Mouse (Mus musculus): Measurements from ENCODE around the gene Ascc2.

The Ascc2 gene

GRCm38 (mm10) chr11:4637534-4638234, at the start of gene Ascc2:
TSS of gene Ascc2 (plus strand) at chr11:4637747.
- DNase-seq (ENCODE audit: low spot score), result peak; percentile 99

- no peak for DNase-seq (ENCODE audit: low spot score)
Observed at GRCm38 (mm10) chr11:4591811-4592210, 45.7 kb upstream of the Ascc2 start.

GRCm38 (mm10) chr11:4593491-4593848, 44.1 kb upstream of the Ascc2 start:
- DNase-seq (ENCODE audit: low spot score), result no peak

- DNase-seq (ENCODE audit: low spot score), result peak; percentile 50
Observed at GRCm38 (mm10) chr11:4593849-4594607, 43.5 kb upstream of the Ascc2 start.

- DNase-seq (ENCODE audit: low spot score), result peak; percentile 96
Observed at GRCm38 (mm10) chr11:4594608-4595500, 42.7 kb upstream of the Ascc2 start, which contains the start of gene Mtmr3. TSS of gene Mtmr3 (minus strand) at chr11:4594863.

- no peak for DNase-seq (ENCODE audit: low spot score)
Observed at GRCm38 (mm10) chr11:4598411-4598810, 39.1 kb upstream of the Ascc2 start.

GRCm38 (mm10) chr11:4599916-4600315, 37.6 kb upstream of the Ascc2 start:
- DNase-seq (ENCODE audit: low spot score), result no peak

- DNase-seq (ENCODE audit: low spot score), result no peak
Observed at GRCm38 (mm10) chr11:4601890-4602289, 35.7 kb upstream of the Ascc2 start.

- no peak for DNase-seq (ENCODE audit: low spot score)
Observed at GRCm38 (mm10) chr11:4602691-4603441, 34.7 kb upstream of the Ascc2 start.

- no peak for DNase-seq (ENCODE audit: low spot score)
Observed at GRCm38 (mm10) chr11:4604441-4604840, 33.1 kb upstream of the Ascc2 start.

GRCm38 (mm10) chr11:4605414-4605813, 32.1 kb upstream of the Ascc2 start:
- no peak for DNase-seq (ENCODE audit: low spot score)

- no peak for DNase-seq (ENCODE audit: low spot score)
Observed at GRCm38 (mm10) chr11:4606541-4606940, 31.0 kb upstream of the Ascc2 start.

- no peak for DNase-seq (ENCODE audit: low spot score)
Observed at GRCm38 (mm10) chr11:4611904-4612303, 25.6 kb upstream of the Ascc2 start.

- no peak for DNase-seq (ENCODE audit: low spot score)
Observed at GRCm38 (mm10) chr11:4620017-4620485, 17.5 kb upstream of the Ascc2 start, which contains the start of gene Gm11032. TSS of gene Gm11032 (plus strand) at chr11:4620067.

GRCm38 (mm10) chr11:4620501-4621108, 16.9 kb upstream of the Ascc2 start:
- no peak for DNase-seq (ENCODE audit: low spot score)

GRCm38 (mm10) chr11:4621866-4622265, 15.7 kb upstream of the Ascc2 start:
- DNase-seq (ENCODE audit: low spot score), result no peak

- DNase-seq (ENCODE audit: low spot score), result no peak
Observed at GRCm38 (mm10) chr11:4622442-4622986, 15.0 kb upstream of the Ascc2 start.

GRCm38 (mm10) chr11:4622997-4623396, 14.6 kb upstream of the Ascc2 start:
- no peak for DNase-seq (ENCODE audit: low spot score)

GRCm38 (mm10) chr11:4625931-4626330, 11.6 kb upstream of the Ascc2 start:
- DNase-seq (ENCODE audit: low spot score), result no peak

- DNase-seq (ENCODE audit: low spot score), result no peak
Observed at GRCm38 (mm10) chr11:4627636-4628035, 9.9 kb upstream of the Ascc2 start.

GRCm38 (mm10) chr11:4629861-4630280, 7.7 kb upstream of the Ascc2 start:
- DNase-seq (ENCODE audit: low spot score), result no peak
